Mouse (Mus musculus): Measurements from ENCODE around the gene Gkap1.

Gene Gkap1

DNA sequence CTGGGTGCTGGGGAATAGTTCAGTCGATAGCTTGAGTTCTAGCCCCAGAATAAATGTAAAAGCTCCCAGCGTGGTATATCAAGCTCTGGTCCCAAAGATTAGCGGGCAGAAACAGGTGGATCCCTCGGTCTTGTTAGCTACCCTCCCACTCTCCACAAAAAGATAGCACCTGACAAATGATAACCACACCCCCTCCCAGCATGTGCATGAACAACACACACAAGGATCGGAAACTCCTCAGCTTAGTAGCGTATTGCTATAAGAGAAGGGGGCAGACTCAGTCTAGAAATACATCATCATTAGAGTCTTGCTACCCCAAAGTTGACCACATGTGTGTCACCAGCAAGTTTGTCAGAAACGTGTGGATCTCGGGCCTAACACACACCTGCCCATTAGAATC is at the start of gene Gkap1:
Gkap1 (minus strand) TSS at position 101 of the 400 bp plus-strand sequence.
- in situ Hi-C loops (cut with MboI, MseI) = loop anchor here in 1 of 2 experiments (5.0 to 25.0 kb wide), 3 partner anchors 102 to 272 kb away; no protein-coding TSS in a partner anchor

DNA sequence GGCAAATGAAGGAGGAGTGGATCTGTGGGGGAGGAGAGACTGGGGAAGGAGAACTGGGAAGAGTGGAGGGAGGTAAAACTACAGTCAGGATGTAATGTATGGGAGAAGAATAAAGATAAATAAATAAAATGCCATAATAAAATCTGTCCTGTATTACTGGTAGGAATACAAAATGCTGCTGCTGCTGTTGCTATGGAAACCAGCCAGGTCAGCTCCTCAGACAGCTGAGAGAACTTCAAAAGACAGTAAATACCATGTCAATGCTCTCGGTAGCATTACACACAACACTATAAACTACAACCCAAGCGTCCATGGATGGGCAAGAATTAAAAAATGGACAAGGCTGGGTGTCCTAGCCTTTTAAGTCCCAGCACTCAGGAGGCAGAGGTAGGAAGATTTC is 42.3 kb upstream of the Gkap1 start:
- in situ Hi-C loops (cut with MboI, MseI) = loop anchor here in 1 of 2 experiments (25.0 kb wide), 1 partner anchor 720 kb away; no protein-coding TSS in a partner anchor

DNA sequence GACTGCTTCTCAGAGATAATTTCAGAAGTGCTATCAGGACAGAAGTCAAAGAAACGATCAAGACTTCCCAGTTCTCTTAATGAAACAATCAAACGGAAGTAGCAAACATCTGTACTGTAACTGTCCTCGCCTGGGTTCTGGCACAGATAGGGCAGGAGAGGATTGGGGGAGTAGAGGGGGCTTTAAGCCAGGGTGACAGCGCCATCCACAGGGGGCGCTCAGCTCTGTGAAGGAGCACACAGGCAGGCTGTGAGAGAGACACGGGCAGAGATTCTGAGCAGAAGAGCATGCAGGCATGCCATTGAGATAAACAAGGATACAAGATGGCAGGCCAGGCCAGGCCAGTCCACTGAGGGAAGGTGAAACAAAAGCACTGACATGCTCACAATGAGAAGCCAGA is 39.5 kb upstream of the Gkap1 start:
- in situ Hi-C loops (cut with MboI, MseI) = loop anchor here in 1 of 2 experiments (25.0 kb wide), 1 partner anchor 722 kb away; no protein-coding TSS in a partner anchor

DNA sequence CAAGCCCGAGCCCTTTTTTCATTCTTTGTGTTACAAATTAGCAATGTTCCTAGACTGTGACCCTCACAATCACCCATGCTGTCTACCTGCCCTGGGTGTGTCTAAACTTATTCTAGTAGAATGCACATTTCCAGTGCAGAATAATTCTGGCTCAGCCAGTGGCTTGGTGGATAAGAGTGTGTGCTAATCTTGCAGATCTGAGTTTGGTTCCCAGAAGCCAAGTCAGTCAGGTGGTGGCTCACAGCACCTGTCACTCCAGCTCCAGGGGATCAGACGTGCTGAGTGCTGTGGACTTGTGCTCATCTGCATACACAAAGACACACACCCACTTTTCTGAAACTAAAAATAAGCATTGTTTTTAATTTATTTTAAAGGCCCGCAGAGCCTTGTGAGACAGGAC is 38.3 kb upstream of the Gkap1 start:
- in situ Hi-C loops (cut with MboI, MseI) = loop anchor here in 1 of 2 experiments (25.0 kb wide), 1 partner anchor 724 kb away; no protein-coding TSS in a partner anchor

DNA sequence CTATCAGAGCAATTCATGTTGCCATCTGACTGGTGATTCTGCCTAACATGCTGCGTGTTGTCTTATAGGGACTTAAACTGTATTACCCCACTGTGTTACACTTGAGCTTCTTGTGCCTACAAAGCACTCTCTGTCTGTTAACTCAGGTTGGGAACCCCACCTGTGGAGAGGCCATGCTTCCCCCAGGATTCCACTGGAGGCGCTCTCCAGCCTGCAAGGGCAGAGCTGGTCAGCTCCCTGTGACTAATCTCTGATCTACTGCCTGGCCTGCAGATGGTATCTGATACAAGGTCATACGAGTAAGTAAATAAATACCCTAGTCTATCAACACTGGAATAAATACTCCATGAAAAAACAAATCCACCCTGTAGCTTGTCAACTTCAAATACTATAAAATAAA is 35.9 kb upstream of the Gkap1 start:
- in situ Hi-C loops (cut with MboI, MseI) = loop anchor here in 1 of 2 experiments (25.0 kb wide), 1 partner anchor 726 kb away; no protein-coding TSS in a partner anchor

DNA sequence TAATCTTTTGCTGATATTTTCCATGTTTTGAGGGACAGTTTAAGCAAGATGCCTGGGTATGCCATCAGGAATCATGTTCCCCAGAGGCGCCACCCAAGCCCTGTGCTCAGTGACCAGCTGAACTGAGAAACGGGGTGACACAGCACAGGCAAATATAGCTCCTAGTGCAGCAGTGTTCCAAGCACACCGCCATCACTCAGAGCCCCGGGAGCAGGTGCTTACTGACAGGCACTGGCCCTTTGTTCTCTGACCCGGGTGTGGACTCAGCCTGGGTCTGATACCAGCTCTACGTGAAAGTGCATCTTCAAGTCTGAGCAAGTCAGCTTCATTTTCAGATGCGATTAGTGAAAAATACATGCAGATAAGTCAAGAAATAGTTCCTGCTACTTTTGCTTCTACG is 34.0 kb upstream of the Gkap1 start:
- in situ Hi-C loops (cut with MboI, MseI) = loop anchor here (10.0 to 25.0 kb wide), 2 partner anchors 728 to 1925 kb away; no protein-coding TSS in a partner anchor

DNA sequence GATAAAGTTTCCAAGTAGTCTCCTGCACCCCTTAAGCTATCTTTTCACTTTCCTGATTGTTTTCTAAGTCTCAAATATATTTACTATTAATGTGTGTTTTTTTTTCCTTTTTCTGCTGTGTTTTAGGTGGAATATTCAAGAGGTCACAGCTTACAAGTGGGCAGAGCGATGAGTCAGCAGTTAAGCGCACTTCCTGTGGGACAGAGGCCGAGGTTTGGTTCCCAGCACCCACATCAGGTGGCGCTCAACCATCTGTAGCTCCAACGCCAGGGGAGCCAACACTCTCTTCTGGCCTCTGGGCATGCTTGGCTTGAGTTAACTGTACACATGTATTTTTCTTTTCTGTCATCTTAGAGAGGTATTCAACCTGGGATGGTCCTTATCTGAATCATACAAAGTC is 32.0 kb upstream of the Gkap1 start:
- in situ Hi-C loops (cut with MboI, MseI) = loop anchor here (10.0 to 25.0 kb wide), 2 partner anchors 730 to 1923 kb away; no protein-coding TSS in a partner anchor

DNA sequence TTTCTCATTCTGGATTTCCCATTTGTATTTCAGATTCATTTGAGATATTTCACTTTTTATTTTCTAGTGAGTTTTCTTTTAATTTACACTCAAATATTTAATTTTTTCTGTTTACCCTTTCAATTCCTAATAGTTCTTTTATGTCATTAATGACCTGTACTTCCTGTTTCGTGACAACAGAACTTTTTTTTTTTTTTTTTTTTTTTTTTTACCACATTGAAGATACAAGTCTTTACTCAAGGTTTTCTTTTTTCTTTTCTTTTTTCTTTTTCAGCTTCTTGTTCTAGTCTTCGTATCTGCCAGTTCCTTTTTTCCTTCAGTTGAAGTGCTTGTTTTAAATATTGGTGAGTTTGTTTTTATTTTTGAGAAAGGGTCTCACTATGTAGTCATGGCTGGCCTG is 29.7 kb upstream of the Gkap1 start:
- in situ Hi-C loops (cut with MboI, MseI) = loop anchor here (10.0 to 25.0 kb wide), 2 partner anchors 732 to 1920 kb away; no protein-coding TSS in a partner anchor

DNA sequence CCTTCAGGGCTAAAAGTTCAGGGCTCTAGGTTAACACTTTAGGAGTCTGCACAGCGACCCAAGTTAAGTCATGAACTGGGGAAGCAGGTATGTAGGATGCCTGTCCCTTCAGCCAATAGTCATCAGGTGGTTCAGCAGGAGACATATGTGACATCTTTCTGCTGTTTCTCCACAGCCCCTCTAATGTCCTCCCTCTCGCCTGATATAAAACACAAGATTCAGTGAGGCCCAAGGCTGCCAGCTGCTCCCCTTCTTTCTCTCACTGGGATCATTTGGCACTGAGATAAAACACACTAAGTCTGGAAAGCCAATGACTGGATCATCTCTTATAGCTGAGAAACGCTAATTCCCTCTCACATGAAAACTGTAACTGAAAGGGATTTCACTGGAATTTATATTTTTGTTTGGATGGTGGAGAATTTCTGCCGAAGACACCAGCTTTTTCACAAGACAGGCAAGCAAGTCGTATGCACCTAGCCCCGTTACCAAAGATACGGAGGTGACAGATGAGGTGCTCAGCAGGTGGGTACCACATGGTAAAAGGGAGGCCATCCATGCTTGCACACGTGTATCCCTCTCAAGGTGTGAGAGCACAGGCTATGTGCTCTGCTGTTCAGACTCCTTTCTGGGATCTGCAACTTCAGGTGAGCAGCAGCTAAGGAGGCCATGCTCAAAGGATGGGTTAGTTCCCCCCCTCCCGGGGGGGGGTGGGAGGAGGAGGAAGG is 27.1 kb upstream of the Gkap1 start:
- in situ Hi-C loops (cut with MboI, MseI) = loop anchor here (10.0 to 25.0 kb wide), 2 partner anchors 735 to 1918 kb away; no protein-coding TSS in a partner anchor

DNA sequence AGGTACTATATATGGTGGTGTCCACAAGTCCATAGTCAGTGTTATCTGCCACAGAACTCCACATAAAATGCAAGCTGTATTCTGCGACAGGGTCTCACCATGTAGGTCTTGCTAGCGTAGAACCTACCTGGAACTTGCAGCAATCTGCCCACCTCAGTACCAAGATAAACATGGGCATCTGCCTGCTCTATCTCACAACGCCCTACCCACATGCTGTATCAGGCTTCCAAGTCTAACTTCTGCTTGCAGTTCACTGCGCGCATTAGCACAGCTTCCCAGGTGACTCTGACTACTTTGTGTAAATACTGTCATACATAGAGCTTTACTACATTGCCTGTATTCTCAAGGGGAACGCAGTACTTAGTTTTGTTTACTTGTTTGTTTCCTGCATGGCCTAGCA is 26.5 kb upstream of the Gkap1 start:
- in situ Hi-C loops (cut with MboI, MseI) = loop anchor here (10.0 to 25.0 kb wide), 2 partner anchors 735 to 1917 kb away; no protein-coding TSS in a partner anchor

DNA sequence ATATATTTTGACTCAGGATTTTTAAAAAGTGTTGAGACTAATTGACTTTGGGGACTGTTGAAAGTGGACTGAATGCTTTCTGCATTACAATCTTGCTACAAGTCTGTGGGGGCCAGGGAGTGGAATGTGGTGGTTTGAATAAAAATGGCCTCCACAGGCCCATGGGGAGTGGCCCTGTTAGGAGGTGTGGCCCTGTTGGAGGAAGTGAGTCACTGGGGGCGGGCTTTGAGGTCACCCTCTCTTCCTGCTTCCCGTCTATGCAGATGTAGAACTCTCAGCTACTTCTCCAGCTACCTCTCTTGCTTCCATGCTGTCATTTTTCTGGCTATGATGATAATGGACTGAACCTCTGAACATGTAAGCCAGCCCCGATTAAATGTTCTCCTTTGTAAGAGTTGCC is 23.3 kb upstream of the Gkap1 start:
- in situ Hi-C loops (cut with MboI, MseI) = loop anchor here in 1 of 2 experiments (25.0 kb wide), 1 partner anchor 286 kb away; no protein-coding TSS in a partner anchor

DNA sequence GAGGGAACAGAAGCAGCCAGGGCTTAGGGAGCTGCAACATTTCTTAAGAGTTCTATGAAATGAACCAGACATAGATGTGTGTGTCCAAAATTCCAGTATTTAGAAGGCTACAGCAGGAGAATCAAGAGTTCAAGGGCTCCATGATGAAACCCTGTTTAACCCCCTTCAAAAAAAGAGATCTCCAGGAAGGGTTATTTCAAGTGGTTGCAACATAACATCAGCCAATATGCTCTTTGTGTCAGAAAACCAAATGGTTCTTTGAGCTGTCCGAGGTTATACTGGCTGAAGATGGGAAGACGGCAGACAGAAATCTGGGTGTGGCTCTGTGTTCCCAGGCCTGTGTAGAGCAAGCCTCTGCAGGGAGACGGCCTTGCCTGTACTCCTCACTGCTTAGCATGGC is 20.1 kb upstream of the Gkap1 start:
- in situ Hi-C loops (cut with MboI, MseI) = loop anchor here in 1 of 2 experiments (25.0 kb wide), 1 partner anchor 283 kb away; no protein-coding TSS in a partner anchor

DNA sequence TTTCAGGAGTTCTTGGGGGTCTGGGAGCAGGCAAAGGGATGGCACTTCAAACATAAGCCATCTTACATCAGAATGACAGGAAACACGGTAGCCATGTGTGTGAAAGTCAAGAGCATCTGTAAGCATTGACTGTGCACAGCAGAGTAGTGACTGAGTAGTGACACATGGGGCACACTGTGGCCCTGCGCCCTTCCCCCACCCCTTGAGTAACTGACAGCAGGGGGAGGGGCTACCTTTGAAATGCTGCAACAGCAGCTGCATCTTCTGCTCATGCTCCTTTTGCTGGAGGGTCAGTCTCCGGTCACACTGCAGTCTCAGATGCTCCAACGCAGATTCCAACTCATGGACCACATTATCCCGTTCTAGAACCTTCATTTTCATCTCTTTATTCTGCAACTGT is 17.3 kb upstream of the Gkap1 start:
- in situ Hi-C loops (cut with MboI, MseI) = loop anchor here (5.0 to 25.0 kb wide), 2 partner anchors 249 to 281 kb away; no protein-coding TSS in a partner anchor

DNA sequence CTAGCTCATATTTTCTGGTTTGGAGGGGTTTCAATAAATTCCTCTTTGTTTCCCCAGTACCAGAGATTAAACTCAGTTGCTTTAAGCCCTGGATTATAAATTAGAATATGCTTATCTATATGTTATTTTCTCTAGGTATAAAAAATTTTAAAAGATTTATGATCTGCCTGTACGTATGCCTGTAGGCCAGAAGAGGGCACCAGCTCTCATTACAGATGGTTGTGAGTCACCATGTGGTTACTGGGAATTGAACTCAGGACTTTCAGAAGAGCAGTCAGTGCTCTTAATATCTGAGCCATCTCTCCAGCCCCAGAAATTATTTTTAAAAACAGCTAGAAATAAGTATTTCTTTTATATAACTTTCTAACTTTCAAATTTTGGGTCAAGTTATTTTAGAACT is 13.8 kb upstream of the Gkap1 start:
- in situ Hi-C loops (cut with MboI, MseI) = loop anchor here in 1 of 2 experiments (25.0 kb wide), 1 partner anchor 277 kb away; no protein-coding TSS in a partner anchor

DNA sequence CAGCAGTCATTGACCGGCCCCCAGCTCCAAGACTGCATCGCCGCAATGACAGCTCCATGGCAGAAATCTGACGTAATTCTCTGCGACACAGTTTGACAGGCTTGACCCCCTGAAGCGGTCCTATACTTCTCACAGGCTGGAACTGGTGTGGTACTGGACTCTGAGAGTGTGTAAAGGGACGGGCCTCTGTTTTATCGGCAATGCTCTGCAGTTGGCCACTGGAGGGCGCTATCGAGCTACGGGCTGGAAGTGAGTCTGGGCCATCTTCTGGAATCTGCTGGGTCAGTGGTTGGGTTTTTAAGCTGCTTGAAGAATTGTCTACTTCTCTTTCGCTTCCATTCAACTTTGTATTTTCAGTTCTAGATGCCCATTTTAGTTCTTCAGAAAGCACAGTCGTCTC is 12.3 kb upstream of the Gkap1 start:
- in situ Hi-C loops (cut with MboI, MseI) = loop anchor here in 1 of 2 experiments (25.0 kb wide), 1 partner anchor 276 kb away; no protein-coding TSS in a partner anchor

DNA sequence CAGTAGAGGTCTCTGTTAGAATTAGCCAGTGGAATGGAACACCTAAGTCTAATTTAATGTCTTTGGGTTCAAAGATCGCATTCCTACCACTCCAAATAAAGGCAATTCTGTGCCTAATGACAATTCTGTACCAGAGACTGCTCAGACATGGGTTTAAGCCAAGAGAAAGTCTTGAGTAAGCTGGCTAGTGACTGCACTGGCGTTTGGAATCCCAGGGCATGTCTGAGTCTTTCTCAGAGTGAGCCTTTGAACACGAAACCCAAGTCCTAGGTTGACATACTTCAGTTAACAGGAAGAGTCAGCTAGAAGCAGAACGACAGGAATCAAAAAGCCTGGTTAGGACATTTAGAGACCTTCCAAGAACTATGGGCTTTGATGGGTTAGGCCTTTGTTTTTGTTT is 8.0 kb upstream of the Gkap1 start:
- in situ Hi-C loops (cut with MboI, MseI) = loop anchor here in 1 of 2 experiments (25.0 kb wide), 1 partner anchor 271 kb away; no protein-coding TSS in a partner anchor

DNA sequence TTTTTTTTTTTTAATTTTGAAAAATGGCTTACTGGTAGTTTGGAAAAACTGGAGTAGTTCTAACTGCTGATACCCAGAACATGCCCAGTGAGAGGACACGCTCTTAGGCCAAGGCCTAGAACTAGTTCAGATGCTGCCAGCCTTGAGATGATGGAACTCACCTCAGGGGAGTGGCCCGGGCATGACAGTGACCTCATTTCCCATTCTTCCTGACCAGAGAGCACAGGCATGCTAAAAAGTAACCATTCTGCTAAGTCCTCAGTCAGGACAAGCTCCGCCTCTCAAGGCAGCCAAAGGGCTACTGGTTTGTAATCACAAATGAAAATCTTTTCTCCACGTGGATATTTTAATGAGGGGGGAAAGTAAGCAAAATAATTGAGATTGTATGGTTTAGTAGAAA is 6.4 kb upstream of the Gkap1 start:
- in situ Hi-C loops (cut with MboI, MseI) = loop anchor here in 1 of 2 experiments (25.0 kb wide), 1 partner anchor 270 kb away; no protein-coding TSS in a partner anchor

DNA sequence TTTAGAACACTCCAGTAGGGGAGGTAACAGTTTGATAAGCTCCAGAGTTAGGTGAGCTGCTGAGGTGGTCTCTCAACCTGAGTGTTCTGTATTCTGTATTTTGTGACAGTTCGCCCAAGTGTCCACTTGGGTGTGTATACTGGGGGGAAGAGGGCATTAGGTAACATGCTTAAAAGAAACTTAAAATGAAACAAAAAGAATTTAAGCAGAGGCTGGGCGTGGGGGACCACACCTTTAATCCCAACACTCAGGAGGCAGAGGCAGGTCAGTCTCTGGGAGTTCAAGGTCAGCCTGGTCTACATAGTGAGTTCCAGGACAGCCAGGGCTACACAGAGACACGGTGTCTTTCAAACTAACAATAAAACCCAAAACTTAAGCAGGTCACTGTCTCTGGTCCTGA is 5.0 kb upstream of the Gkap1 start:
- in situ Hi-C loops (cut with MboI, MseI) = loop anchor here in 1 of 2 experiments (25.0 kb wide), 1 partner anchor 268 kb away; no protein-coding TSS in a partner anchor

DNA sequence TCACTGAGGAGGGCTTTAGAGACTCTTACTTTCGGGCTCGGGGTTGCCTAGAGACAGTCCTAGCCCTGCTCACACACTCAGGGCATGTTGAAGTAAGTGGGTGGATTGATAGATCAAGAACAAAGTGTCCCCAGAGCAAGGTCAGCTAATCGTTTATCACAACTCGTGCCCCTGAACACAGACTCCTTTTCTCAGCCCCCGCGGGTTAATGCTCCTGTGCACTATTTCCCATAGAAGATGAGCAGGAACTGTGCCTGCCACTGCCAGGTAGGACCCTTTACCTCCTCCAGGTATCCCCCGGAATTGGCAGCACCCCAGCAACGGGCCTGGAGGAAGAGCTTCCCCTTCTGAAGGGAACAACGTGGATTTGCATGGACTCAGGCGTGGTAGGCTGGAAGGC is 757 bp upstream of the Gkap1 start:
- in situ Hi-C loops (cut with MboI, MseI) = loop anchor here in 1 of 2 experiments (5.0 to 25.0 kb wide), 3 partner anchors 101 to 271 kb away; no protein-coding TSS in a partner anchor

DNA sequence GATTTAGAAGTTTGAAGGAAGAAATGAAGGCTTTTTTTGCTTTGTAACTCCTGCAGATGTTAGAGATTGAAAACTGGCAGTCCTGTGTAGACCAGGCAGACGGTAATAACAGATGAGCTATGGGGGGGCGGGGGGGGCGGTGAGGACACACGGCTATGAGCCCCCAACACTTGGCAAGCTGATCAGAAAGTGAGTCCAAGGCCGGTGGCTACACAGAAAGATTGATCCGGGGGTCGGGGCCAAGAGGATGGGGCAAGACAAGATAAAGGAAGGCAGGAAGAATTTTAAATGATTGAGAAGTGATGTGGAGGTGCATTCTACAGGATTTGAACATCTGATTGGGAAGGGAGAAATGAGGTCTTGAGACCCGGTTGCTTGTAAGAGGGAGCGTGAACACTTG is 423 bp downstream of the Gkap1 start:
- in situ Hi-C loops (cut with MboI, MseI) = loop anchor here in 1 of 2 experiments (5.0 to 25.0 kb wide), 3 partner anchors 102 to 272 kb away; no protein-coding TSS in a partner anchor

DNA sequence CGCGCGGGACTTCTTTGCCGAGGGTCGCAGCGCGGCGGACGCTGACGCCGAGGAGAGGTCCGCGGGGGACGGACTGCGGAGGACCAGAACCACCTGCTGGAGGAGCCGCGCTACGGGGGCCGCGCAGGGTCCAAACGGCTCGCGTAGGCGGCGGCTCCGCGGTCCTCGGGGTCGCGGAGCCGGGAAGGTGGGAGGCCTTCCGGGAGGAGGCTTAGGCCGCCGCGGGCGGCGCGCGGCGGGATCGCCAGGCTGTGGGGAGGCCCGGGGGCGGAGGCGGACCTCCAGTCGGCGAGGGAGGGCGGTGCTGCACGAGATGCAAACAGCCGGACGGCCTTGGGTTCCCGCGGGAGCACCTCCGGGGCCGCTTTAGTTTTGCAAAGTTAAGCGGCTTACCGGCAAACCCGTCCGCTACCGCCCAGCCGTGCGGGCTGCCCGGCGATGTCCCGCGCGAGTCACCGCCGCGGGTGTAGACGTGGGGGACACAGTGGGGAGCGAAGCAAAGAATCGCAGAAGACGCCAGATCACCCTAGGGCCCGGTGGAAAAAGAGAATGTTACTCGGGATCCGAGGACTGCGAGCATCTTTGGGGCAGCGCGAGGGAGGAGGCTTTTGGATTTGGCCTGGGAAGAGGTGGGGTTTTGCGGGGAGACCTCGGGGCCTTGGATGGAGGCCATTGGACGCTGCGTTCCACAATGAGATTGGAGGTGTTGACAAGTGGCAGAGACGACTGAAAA is 1.1 kb downstream of the Gkap1 start:
- in situ Hi-C loops (cut with MboI, MseI) = no loop called here
